Mouse (Mus musculus) intestine, postnatal 0 days (tissue): ENCODE measurements at regions not wholly inside any gene's neighbourhood (a gene's known extent, or its start where the extent isn't known, plus 50 kb on each side); places are given as distances from the start of the nearest gene placed in this dataset.

Source experiments
- ATAC-seq: fragments of 200-750 bp; cut with Nextera tagmentation; 2 replicates; pipeline ENCODE4 v1.8.0; 2017; ENCODE audit warnings: mild to moderate bottlenecking, moderate TSS enrichment, moderate library complexity
- H3K27ac ChIP-seq: fragments of 300-500 bp; sonication (generic); 2 replicates; pipeline ENCODE4 v1.5.1; 2014; ENCODE audit warnings: mild to moderate bottlenecking, low read depth, low read length, moderate library complexity
- H3K27me3 ChIP-seq: fragments of 300-500 bp; sonication (generic); replicated peaks from 2 replicates; pipeline ENCODE4 v1.6.1; 2014; ENCODE audit warnings: low read length, mixed read lengths; ENCODE audit not compliant: control insufficient read depth, insufficient read depth
- H3K36me3 ChIP-seq: fragments of 300-500 bp; sonication (generic); 2 replicates; pipeline ENCODE4 v1.6.1; 2014; ENCODE audit warnings: mild to moderate bottlenecking, moderate library complexity; ENCODE audit not compliant: control insufficient read depth, insufficient read depth
- H3K4me1 ChIP-seq: fragments of 300-500 bp; sonication (generic); replicated peaks from 2 replicates; pipeline ENCODE4 v1.6.1; 2014; ENCODE audit warnings: antibody characterized with exemption, low read length, mixed read lengths; ENCODE audit not compliant: control insufficient read depth, insufficient read depth
- H3K4me2 ChIP-seq: fragments of 300-500 bp; sonication (generic); replicated peaks from 2 replicates; pipeline ENCODE4 v1.6.1; 2014; ENCODE audit warnings: low read depth, mild to moderate bottlenecking, moderate library complexity
- H3K4me3 ChIP-seq: fragments of 300-500 bp; sonication (generic); 2 replicates; pipeline ENCODE4 v1.5.1; 2014; ENCODE audit warnings: low read depth, low read length
- H3K9ac ChIP-seq: fragments of 300-500 bp; sonication (generic); 2 replicates; pipeline ENCODE4 v1.6.1; 2014; ENCODE audit warnings: mild to moderate bottlenecking, low read depth, low read length
- H3K9me3 ChIP-seq: fragments of 300-500 bp; sonication (generic); 2 replicates; pipeline ENCODE4 v1.6.1; 2016; ENCODE audit warnings: mixed run types; ENCODE audit not compliant: control insufficient read depth
- CTCF ChIP-seq: sonication (generic); IDR thresholded peaks from 2 replicates; pipeline ENCODE4 v1.5.1; 2016; ENCODE audit warnings: low read depth, mild to moderate bottlenecking, control low read depth, antibody characterized with exemption, moderate library complexity
- WGBS: fragments of 180-500 bp; shearing (Covaris S2); extraction: QIAGEN DNeasy Blood & Tissue Kit; methylation state at CpG from one replicate; pipeline ENCODE4 v1.1.7; 2014; 5-methylcytosine and 5-hydroxymethylcytosine counted together

- Histone ChIP-seq H3K27me3 (no peaks in the 10 kb centered on the region), H3K4me3 (no peak overlapping the region), H3K4me2 (0 out of 2 replicates have a peak overlapping the region, but pooled peaks have one; percentile 6), H3K4me1 (no peaks in the 10 kb centered on the region), H3K36me3 (no peaks in the 10 kb centered on the region), H3K9ac (no peak overlapping the region), H3K27ac (no peak overlapping the region), H3K9me3 (no peaks in the 10 kb centered on the region)
- TF ChIP-seq CTCF = no peak
- 0 out of 2 replicates have a peak, but pooled peaks have one; percentile 49 for ATAC-seq
- WGBS = 25% methylated on average over 6 of the region's 6 CpGs
Observed at GRCm38 (mm10) chr11:20985069-20985759, 105.9 kb upstream of the Peli1 start.

- WGBS = 43% methylated on average over 4 of the region's 4 CpGs
- no peak overlapping the region for H3K4me2 ChIP-seq
- H3K27me3 ChIP-seq = no peaks in the 10 kb centered on the region
- no peaks in the 10 kb centered on the region for H3K9me3 ChIP-seq
- no peak for TF ChIP-seq CTCF
- H3K36me3 ChIP-seq = no peaks in the 10 kb centered on the region
- no peak overlapping the region for H3K4me3 ChIP-seq
- no peak overlapping the region for H3K9ac ChIP-seq
- ATAC-seq = no peak
- H3K4me1 ChIP-seq = no peaks in the 10 kb centered on the region
- no peak overlapping the region for H3K27ac ChIP-seq
Observed at GRCm38 (mm10) chr11:20985771-20986170, 105.3 kb upstream of the Peli1 start.

GRCm38 (mm10) chr11:20987171-20987815 is 103.8 kb upstream of the Peli1 start:
- no peaks in the 10 kb centered on the region for H3K4me1 ChIP-seq
- H3K27me3 ChIP-seq = no peaks in the 10 kb centered on the region
- no peak overlapping the region for H3K4me3 ChIP-seq
- no peaks in the 10 kb centered on the region for H3K9me3 ChIP-seq
- no peak overlapping the region for H3K4me2 ChIP-seq
- 71% methylated on average over 5 of the region's 5 CpGs for WGBS
- H3K27ac ChIP-seq = no peak overlapping the region
- no peak for TF ChIP-seq CTCF
- no peaks in the 10 kb centered on the region for H3K36me3 ChIP-seq
- H3K9ac ChIP-seq = no peak overlapping the region
- ATAC-seq = no peak

GRCm38 (mm10) chr11:20987841-20988251 is 103.2 kb upstream of the Peli1 start:
- 80% methylated on average over 11 of the region's 11 CpGs for WGBS
- no peaks in the 10 kb centered on the region for H3K36me3 ChIP-seq
- no peak for ATAC-seq
- no peak for TF ChIP-seq CTCF
- no peaks in the 10 kb centered on the region for H3K9me3 ChIP-seq
- no peak overlapping the region for H3K4me2 ChIP-seq
- no peaks in the 10 kb centered on the region for H3K4me1 ChIP-seq
- H3K4me3 ChIP-seq = no peak overlapping the region
- H3K27me3 ChIP-seq = no peaks in the 10 kb centered on the region
- H3K9ac ChIP-seq = no peak overlapping the region
- no peak overlapping the region for H3K27ac ChIP-seq

- H3K9me3 ChIP-seq = no peaks in the 10 kb centered on the region
- no peak overlapping the region for H3K4me3 ChIP-seq
- no peak for TF ChIP-seq CTCF
- no peak overlapping the region for H3K4me2 ChIP-seq
- no peak overlapping the region for H3K9ac ChIP-seq
- no peaks in the 10 kb centered on the region for H3K27me3 ChIP-seq
- H3K36me3 ChIP-seq = no peaks in the 10 kb centered on the region
- WGBS = 58% methylated on average over 3 of the region's 3 CpGs
- H3K4me1 ChIP-seq = no peaks in the 10 kb centered on the region
- no peak for ATAC-seq
- H3K27ac ChIP-seq = no peak overlapping the region
Observed at GRCm38 (mm10) chr11:20988871-20989270, 102.2 kb upstream of the Peli1 start.

- H3K9me3 ChIP-seq = no peaks in the 10 kb centered on the region
- H3K4me1 ChIP-seq = no peaks in the 10 kb centered on the region
- ATAC-seq = no peak
- H3K9ac ChIP-seq = no peak overlapping the region
- H3K4me2 ChIP-seq = no peak overlapping the region
- no peaks in the 10 kb centered on the region for H3K36me3 ChIP-seq
- no peak overlapping the region for H3K4me3 ChIP-seq
- WGBS = 89% methylated on average over 4 of the region's 4 CpGs
- no peak overlapping the region for H3K27ac ChIP-seq
- no peaks in the 10 kb centered on the region for H3K27me3 ChIP-seq
- TF ChIP-seq CTCF = no peak
Observed at GRCm38 (mm10) chr11:20993580-20993979, 97.5 kb upstream of the Peli1 start.
